Mouse (Mus musculus) embryonic facial prominence, embryonic 11.5 days (tissue): ENCODE results near the gene Srsf11. TPM values are rescaled to one million over a fixed set of nuclear protein-coding genes. Genes with fewer than 3 reads are reported as not detected.

Experiments
- ATAC-seq: fragments of 200-750 bp; cut with Nextera tagmentation; replicated peaks from 2 replicates; pipeline ENCODE4 v1.8.0; 2017; ENCODE audit warnings: low read depth; ENCODE audit not compliant: insufficient number of reproducible peaks, low FRiP score, low TSS enrichment
- DNase-seq: peaks from one replicate; pipeline ENCODE4 v3.0.0-alpha.2; 2015; ENCODE audit warnings: low spot score
- H3K27ac ChIP-seq: fragments of 300-500 bp; sonication (generic); replicated peaks from 2 replicates; pipeline ENCODE4 v1.5.1; 2014; ENCODE audit warnings: mild to moderate bottlenecking, low read depth, low read length, control low read depth
- H3K27me3 ChIP-seq: fragments of 300-500 bp; sonication (generic); 2 replicates; pipeline ENCODE4 v1.6.1; 2014; ENCODE audit warnings: mild to moderate bottlenecking, low read length, moderate library complexity, mixed read lengths; ENCODE audit not compliant: control insufficient read depth, insufficient read depth
- H3K36me3 ChIP-seq: fragments of 300-500 bp; sonication (generic); replicated peaks from 2 replicates; pipeline ENCODE4 v1.6.1; 2014; ENCODE audit warnings: low read depth, mild to moderate bottlenecking, low read length, moderate library complexity, mixed read lengths; ENCODE audit not compliant: control insufficient read depth, insufficient read depth
- H3K4me1 ChIP-seq: fragments of 300-500 bp; sonication (generic); 2 replicates; pipeline ENCODE4 v1.6.1; 2014; ENCODE audit warnings: low read length, mixed read lengths; ENCODE audit not compliant: control insufficient read depth, insufficient read depth
- H3K4me2 ChIP-seq: fragments of 300-500 bp; sonication (generic); 2 replicates; pipeline ENCODE4 v1.6.1; 2014; ENCODE audit warnings: low read depth, mild to moderate bottlenecking, control low read depth, low read length, moderate library complexity
- H3K4me3 ChIP-seq: fragments of 300-500 bp; sonication (generic); 2 replicates; pipeline ENCODE4 v1.5.1; 2014; ENCODE audit warnings: low read depth, low read length, control low read depth
- H3K9ac ChIP-seq: fragments of 300-500 bp; sonication (generic); replicated peaks from 2 replicates; pipeline ENCODE4 v1.6.1; 2014; ENCODE audit warnings: mild to moderate bottlenecking, control low read depth, low read length
- H3K9me3 ChIP-seq: fragments of 300-500 bp; sonication (generic); replicated peaks from 2 replicates; pipeline ENCODE4 v1.6.1; 2016; ENCODE audit warnings: mild to moderate bottlenecking, low read length, inconsistent platforms, mixed read lengths; ENCODE audit not compliant: control insufficient read depth
- WGBS: fragments of 180-500 bp; shearing (Covaris S2); extraction: QIAGEN DNeasy Blood & Tissue Kit; methylation state at CpG from one replicate; pipeline ENCODE4 v1.1.7; 2014; 5-methylcytosine and 5-hydroxymethylcytosine counted together
- polyA plus RNA-seq: library from polyadenylated mRNA; unstranded; fragments of >200 nt; fragmentation: Nextera tagmentation; extraction: Ambion mirVana; gene quantifications from 2 replicates; pipeline ENCODE4 v1.2.1, GENCODE M21; 2014

Srsf11 gene
- polyA plus RNA-seq, 1 experiment from 2014 or later: 341 TPM

- Histone ChIP-seq H3K27ac (no peak overlapping the region), H3K9ac (no peak overlapping the region), H3K9me3 (no peaks in the 10 kb centered on the region), H3K4me2 (no peak overlapping the region), H3K27me3 (no peaks in the 10 kb centered on the region), H3K4me3 (no peak overlapping the region), H3K36me3 (no peaks in the 10 kb centered on the region), H3K4me1 (no peaks in the 10 kb centered on the region)
- ATAC-seq: no peak
- WGBS: 90% methylated on average over 2 of the region's 2 CpGs
- DNase-seq: no peak
Observed at GRCm38 (mm10) chr3:157971151-157971550, 65.3 kb downstream of the Srsf11 start.

Other genes starting within 250 kb of the Srsf11 start
- gene Cth, start 111.6 kb downstream of the Srsf11 start, polyA plus RNA-seq: 21.6 and 23.8 TPM in 2 replicates
- 15.9 and 16.2 TPM in 2 replicates for gene Ankrd13c, start 89.4 kb downstream of the Srsf11 start, polyA plus RNA-seq
- gene Lrrc40, start within 50 bp of the Srsf11 start, polyA plus RNA-seq: 94.2 and 117 TPM in 2 replicates